Mouse (Mus musculus) gastrocnemius, adult 2 months (tissue): ENCODE measurements around the gene Asb5. TPM values are rescaled to one million over a fixed set of nuclear protein-coding genes. Genes with fewer than 3 reads are reported as not detected.
"Not testable (repeated sequence)": the region's sequence is repeated elsewhere in the genome, so short reads cannot be mapped to it uniquely, and the experiment has no call there.

ENCODE experiments used
- DNase-seq: peaks from one replicate; pipeline ENCODE4 v3.0.0; 2022
- H3K27ac ChIP-seq: fragments of 200-600 bp; 2 replicates; pipeline ENCODE4 v1.8.1; 2022; ENCODE audit warnings: mild to moderate bottlenecking
- H3K4me3 ChIP-seq: fragments of 200-600 bp; 2 replicates; pipeline ENCODE4 v1.8.1; 2022; ENCODE audit warnings: mild to moderate bottlenecking, moderate library complexity
- CTCF ChIP-seq: fragments of 200-600 bp; IDR thresholded peaks from 2 replicates; pipeline ENCODE4 v1.8.1; 2022; ENCODE audit warnings: antibody characterized with exemption, mild to moderate bottlenecking, moderate library complexity
- intact Hi-C: fragments of 180-260 bp; cut with DNase I; formaldehyde crosslinking; loops from one replicate; pipeline ENCODE4 v1.15.1; 2025
- total RNA-seq, 2 experiments: library from RNA; stranded (reverse); gene quantifications; 2 replicates each; pipeline ENCODE4 v1.2.3; 2021

Gene Asb5
- total RNA-seq, 2 experiments from 2014 or later: 148 to 292 TPM

DNA sequence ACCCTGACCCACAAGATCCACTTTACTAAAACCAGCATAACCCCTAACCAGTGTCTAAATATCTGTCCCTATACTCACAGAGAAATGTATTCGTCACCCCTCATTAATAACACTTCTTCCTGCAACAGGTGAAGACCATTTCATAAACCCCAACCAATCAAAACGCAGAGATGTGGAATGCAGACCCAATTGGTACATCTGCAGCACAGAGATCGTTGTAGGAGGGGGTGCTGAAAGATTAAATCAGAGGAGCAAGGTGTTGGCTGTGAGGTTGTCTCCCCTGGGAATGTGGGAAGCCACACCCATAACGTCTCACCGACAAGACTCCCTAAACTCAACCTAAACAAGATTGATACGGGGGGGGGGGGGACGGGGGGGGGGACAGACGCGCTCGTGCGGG is 20.6 kb upstream of the Asb5 start:
- TF ChIP-seq CTCF: no peak
- DNase-seq: no peak
- intact Hi-C loops: no loop called here
- Histone ChIP-seq H3K27ac (no peak overlapping the region), H3K4me3 (peak overlapping the region; percentile 33; the same call in 1 of the 2 replicates)

DNA sequence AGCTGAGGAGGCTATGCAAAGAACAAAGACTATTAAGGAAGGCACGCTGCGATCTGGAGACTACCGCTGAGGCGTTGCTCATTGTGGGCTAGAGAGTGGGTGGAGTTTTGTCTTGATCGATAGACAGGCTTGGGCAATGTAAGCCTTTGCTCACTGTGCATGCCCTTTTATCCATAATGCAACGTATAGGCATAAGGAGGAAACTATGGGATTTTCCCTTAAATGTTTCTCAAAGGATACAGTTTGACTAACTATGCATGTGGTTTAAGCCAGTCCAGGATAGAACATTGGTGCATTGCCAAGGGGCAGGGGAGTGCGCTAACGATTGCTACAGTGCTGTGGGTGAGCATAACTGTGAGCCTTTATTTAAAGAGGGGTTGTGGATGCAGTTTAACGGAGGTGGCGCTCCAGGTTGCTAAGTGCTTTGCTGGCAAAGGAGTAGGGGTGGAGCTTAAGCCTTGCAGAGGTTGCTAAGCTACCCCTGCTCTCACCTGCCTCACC is 20.1 kb upstream of the Asb5 start:
- H3K27ac ChIP-seq: no peak overlapping the region
- intact Hi-C loops: no loop called here
- no peak for DNase-seq
- peak overlapping the region; percentile 48 for H3K4me3 ChIP-seq
- no peak for TF ChIP-seq CTCF

DNA sequence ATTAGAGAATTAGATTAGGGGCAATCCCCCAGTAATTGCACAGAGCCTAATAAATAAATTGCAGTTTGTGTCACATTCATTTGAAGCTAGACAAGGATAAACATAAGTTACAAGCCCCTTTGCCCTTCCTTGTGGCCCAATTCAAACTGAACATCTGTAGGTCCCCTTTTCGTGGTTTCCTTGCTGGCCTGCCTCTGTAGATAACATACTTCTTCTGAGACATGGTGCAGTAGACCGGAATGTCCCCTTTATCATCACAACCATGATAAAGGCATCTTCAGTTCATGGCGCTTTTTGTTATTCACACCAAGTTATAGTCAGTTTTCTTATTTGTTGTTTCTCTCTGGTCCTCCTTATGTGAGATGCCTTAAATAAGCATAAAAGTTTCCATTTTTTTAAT is 17.6 kb upstream of the Asb5 start:
- H3K4me3 ChIP-seq: no peak overlapping the region
- intact Hi-C loops: no loop called here
- no peak for DNase-seq
- no peak overlapping the region for H3K27ac ChIP-seq
- no peak for TF ChIP-seq CTCF

DNA sequence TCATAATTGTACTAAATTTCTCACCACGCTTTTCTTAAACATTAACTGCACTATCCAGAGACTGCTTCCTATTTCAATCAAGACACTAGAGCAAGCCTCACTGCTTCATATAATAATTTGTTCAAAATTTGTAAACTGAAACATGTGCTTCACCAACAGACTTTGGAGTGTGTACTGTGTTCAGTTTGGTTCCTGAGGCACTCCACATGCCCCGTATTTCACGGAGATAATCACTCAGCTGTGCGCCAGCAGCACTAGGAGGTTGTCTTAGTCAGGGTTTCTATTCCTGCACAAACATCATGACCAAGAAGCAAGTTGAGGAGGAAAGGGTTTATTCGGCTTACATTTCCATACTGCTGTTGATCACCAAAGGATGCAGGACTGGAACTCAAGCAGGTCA is 17.2 kb upstream of the Asb5 start:
- intact Hi-C loops, H3K27ac ChIP-seq, H3K4me3 ChIP-seq, DNase-seq: not testable (repeated sequence)

DNA sequence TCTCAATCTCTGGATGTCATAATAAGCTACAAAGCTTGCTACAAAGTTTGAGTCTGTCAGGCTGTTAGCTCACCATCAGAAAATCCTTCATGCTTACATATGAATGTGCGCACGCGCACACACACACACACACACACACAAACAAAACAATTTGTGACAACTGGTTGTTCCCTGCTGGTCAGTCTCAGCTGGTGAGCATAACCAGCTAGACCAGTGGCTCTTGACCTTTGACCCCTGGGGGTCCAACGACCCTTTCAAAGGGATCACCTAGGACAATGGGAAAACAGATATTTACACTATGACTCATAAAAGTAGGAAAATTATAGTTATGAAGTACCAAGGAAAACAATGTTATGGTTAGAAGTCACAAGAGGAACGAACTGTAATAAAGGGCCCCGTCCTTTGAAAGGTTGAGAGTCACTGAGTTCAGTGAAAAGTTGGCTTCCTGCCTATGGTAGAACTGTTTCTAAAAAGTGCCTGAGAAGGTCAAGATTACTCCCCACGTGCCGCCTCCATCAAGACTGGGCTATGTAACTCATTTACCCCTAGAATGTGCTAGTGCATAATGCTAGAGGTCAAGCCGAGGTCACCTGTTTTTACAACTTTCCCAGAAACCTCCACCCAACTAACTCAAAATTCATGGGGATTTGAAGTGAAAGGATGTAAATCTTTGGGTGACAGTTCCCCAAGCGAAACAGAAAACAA is 10.5 kb upstream of the Asb5 start:
- H3K4me3 ChIP-seq: no peak overlapping the region
- intact Hi-C loops: no loop called here
- no peak for DNase-seq
- no peak for TF ChIP-seq CTCF
- no peak overlapping the region for H3K27ac ChIP-seq

DNA sequence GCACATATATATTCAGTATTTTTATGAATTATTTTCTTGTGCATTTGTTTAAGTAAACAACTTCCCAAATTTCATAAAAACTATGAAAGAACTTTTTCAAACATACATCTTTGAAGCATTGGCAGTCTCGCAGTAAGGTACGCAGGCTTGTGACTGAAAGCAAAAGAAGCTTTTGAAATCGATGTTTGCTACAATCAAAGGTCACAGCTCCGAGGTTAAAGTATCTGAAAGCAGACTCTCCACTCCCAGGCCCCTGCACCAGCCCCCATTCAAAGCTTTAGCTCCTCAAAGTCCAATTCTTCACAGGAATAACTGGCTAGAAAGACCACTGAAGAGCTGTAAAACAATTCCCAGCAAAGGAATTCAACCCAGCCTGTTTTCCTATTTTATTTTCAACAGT is 8.9 kb upstream of the Asb5 start:
- no peak for DNase-seq
- H3K27ac ChIP-seq: no peak overlapping the region
- no peak for TF ChIP-seq CTCF
- intact Hi-C loops: no loop called here
- no peak overlapping the region for H3K4me3 ChIP-seq

DNA sequence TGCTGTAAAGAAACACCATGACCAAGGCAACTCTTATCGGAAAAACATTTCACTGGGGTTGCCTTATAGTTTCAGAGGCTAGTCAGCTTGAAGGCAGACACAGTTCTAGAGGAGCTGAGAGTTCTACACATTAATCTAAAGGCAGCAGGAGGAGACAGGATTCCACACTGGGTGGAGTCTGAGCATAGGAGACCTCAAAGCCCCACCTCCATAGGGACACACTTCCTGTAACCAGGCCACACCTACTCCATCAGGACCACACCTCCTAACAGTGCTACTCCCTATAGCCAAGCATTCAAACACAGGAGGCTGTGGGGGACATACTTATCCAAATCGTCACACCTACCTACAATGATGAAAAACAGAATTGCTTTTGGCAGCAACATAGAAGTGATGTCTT is 3.8 kb upstream of the Asb5 start:
- Histone ChIP-seq H3K27ac (no peak overlapping the region), H3K4me3 (no peak overlapping the region)
- intact Hi-C loops: no loop called here
- DNase-seq: no peak
- TF ChIP-seq CTCF: no peak

DNA sequence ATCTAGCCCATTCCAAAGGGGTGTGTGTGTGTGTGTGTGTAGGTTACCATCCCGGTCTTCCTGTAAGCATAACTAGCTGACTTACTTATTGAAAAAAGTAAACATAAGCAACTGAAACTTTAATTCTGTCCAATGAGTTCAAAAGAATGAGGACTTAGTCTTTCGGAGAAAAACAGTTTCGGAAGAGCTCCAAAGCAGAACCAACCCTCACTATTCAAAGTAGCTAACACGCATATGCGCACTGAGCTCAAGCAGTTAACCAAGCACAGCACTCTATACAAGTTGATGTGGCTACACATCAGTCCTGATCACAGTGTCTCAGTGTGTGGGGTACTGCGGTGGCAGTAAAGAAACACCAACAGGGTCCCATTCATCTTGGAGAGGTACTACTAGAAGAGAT is 2.7 kb upstream of the Asb5 start:
- no peak for TF ChIP-seq CTCF
- H3K4me3 ChIP-seq: no peak overlapping the region
- no peak for DNase-seq
- intact Hi-C loops: no loop called here
- H3K27ac ChIP-seq: no peak overlapping the region

DNA sequence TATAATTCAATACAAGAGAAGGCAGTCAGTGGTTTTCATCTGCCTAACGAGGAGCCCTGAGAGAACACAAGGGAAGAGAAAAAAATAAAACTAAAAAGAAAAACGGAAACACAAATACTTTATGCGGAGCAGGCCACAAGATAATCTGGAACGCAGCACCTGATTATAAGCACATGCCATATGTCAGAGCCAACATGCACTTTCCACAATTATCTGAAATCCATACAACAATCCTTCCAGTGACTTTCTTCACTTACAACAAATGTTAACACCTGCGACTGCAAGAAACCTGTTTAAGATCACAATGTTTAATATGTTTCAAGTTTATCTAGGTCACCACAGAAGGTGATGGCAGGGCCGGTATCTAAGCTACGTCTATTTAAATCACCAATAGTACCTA is 809 bp upstream of the Asb5 start:
- peak overlapping the region; percentile 94 for H3K27ac ChIP-seq
- H3K4me3 ChIP-seq: peak overlapping the region; percentile 84
- intact Hi-C loops: no loop called here
- TF ChIP-seq CTCF: no peak
- no peak for DNase-seq

DNA sequence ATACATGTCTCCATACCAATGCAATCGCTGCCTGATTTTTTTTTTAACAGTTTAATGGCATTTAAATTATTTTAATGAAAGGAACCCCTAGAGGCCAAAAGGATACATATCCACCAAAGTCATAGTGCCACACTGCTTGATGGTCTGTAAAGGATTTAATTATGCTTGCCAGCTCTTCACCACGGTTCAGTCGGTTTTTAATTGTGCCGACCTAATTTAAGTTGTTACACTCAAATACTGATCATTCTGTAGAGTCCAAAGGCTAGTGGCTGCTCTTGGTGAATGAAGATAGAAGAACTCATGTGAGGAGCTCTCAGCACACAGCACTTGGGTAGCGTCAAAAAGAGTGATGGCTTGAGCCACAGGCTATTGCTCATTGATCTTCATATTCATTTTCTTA is 5.8 kb downstream of the Asb5 start:
- intact Hi-C loops: no loop called here
- TF ChIP-seq CTCF: no peak
- DNase-seq: no peak
- Histone ChIP-seq H3K27ac (no peak overlapping the region), H3K4me3 (no peak overlapping the region)

DNA sequence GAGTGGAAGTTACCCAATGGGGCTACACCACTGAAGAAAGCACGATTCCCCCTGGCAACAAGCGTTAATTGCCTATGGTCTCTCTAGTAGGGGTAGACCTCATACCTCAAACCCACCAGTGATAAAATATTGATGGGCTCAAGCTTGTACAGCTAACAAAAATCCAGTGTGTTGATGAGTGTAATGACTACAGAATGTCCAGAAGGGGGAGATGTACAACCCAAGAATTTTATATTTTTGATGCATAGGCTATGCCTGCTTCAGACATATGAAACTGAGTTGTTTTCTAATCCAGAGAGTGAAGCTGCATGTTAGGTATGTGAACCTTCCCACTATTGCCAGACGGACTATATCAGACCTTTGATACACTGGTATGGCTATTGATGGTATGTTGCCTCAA is 7.9 kb downstream of the Asb5 start:
- intact Hi-C loops: loop anchor here (2.0 kb wide), 1 partner anchor 124 kb away; no protein-coding TSS in a partner anchor
- no peak for DNase-seq
- TF ChIP-seq CTCF: peak; percentile 68
- H3K4me3 ChIP-seq: no peak overlapping the region
- no peak overlapping the region for H3K27ac ChIP-seq

DNA sequence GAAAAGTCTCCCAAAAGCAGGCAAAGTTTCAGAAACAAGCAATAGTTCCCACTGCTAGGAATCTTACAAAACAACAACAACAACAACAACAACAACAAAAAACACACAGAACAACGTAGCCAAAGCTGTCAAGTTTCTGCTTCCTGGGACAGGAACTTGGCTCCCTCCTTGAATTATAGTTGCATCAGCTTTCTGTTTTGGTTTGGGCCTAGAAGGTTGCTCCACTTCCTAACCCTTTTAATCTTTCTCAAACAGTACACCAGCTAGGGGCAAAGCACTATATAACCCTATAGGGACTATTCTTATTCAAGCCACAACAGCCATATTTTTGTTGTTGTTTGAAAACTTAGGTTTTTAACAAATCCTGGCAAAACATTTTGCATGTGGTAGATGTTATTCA is 12.0 kb downstream of the Asb5 start:
- DNase-seq: no peak
- Histone ChIP-seq H3K27ac (no peak overlapping the region), H3K4me3 (no peak overlapping the region)
- intact Hi-C loops: no loop called here
- no peak for TF ChIP-seq CTCF

DNA sequence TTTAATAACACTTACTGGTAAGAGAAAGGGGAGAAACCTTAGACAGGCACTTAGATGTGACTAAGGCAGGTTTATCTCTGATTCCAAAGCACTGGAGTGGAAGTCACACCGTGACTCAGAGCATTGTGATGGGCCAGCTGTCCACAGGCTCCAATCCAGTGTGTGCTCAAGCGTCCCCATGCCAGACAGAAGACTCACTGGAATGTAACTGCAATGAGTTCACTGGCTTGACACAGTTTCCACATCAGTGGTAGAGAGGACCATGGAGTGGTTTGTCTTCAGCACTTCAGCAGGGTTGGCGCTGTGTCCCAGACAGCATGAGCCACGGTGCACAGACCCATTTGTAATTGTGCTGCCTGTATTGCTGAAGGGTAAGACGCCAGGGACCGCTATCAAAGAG is 19.0 kb downstream of the Asb5 start:
- H3K27ac ChIP-seq: peak overlapping the region; percentile 91
- H3K4me3 ChIP-seq: no peak overlapping the region
- TF ChIP-seq CTCF: no peak
- DNase-seq: peak; percentile 36
- intact Hi-C loops: loop anchor here (5.0 kb wide), 1 partner anchor 64 kb away; no protein-coding TSS in a partner anchor

DNA sequence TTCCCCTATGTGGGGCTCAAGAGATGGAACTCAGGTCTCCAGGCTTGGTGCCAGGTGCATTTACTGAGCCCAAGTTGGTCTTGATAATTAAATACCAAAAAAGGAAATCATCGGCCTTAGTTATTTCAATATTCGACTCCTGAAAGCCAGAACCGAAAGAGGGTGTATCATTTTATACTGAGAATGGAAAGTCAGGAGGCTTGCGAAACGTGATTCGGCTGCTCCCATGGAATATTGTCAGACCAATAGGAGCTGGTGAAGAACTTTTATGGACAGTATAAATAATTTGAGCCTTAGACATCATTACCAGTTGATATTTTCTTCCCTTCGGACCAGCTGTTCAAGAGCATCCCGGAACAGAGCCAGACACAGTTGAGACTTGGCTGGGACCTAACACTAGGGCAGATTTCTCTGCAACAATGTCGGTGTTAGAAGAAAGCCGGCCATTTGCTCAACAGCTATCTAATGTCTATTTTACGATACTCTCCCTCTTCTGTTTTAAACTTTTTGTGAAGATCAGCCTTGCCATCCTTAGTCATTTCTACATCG is 20.7 kb downstream of the Asb5 start:
- TF ChIP-seq CTCF: no peak
- Histone ChIP-seq H3K4me3 (peak overlapping the region; percentile 76), H3K27ac (peak overlapping the region; percentile 91)
- DNase-seq: peak; percentile 83
- intact Hi-C loops: no loop called here
